Mouse (Mus musculus) midbrain, embryonic 10.5 days (tissue): ENCODE data around the gene Mup20. TPM values are rescaled to one million over a fixed set of nuclear protein-coding genes. Genes with fewer than 3 reads are reported as not detected.

Experiments used
- polyA plus RNA-seq: library from polyadenylated mRNA; unstranded; fragments of >200 nt; fragmentation: Nextera tagmentation; extraction: Ambion mirVana; gene quantifications from 2 replicates; pipeline ENCODE4 v1.2.1, GENCODE M21; 2016

Mup20 gene
- polyA plus RNA-seq, 1 experiment from 2014 or later: not detected

Other genes with a start within 250 kb of the Mup20 start
- gene Mup5, start 218.9 kb downstream of the Mup20 start, polyA plus RNA-seq: not detected in 2 replicates
- not detected in 2 replicates for gene Mup3, start 33.2 kb upstream of the Mup20 start, polyA plus RNA-seq
- not detected in 2 replicates for gene Mup21, start 96.7 kb upstream of the Mup20 start, polyA plus RNA-seq
- gene Zfp37, start 176.9 kb upstream of the Mup20 start, polyA plus RNA-seq: 20.3 and 28.2 TPM in 2 replicates
- gene Slc31a2, start 208.4 kb upstream of the Mup20 start, polyA plus RNA-seq: 12.1 and 12.4 TPM in 2 replicates